Mouse (Mus musculus) heart, adult 2 months (tissue): ENCODE results near the gene Plcl1. TPM values are rescaled to one million over a fixed set of nuclear protein-coding genes. Genes with fewer than 3 reads are reported as not detected.

Source experiments
- DNase-seq, 2 experiments: peaks; one replicate each; pipeline ENCODE4 v3.0.0; 2021
- H3K27ac ChIP-seq: fragments of 200-600 bp; 2 replicates; pipeline ENCODE4 v1.8.1; 2022
- H3K27me3 ChIP-seq: fragments of 200-500 bp; 2 replicates; pipeline ENCODE4 v1.6.1; 2012; ENCODE audit warnings: mild to moderate bottlenecking, low read length, inconsistent platforms, mixed read lengths; ENCODE audit not compliant: control insufficient read depth, insufficient read depth
- H3K36me3 ChIP-seq: fragments of 200-500 bp; 2 replicates; pipeline ENCODE4 v1.6.1; 2012; ENCODE audit warnings: low read length, inconsistent platforms; ENCODE audit not compliant: control insufficient read depth, insufficient read depth
- H3K4me1 ChIP-seq: fragments of 200-500 bp; 2 replicates; pipeline ENCODE4 v1.6.1; 2011; ENCODE audit warnings: low read length; ENCODE audit not compliant: control insufficient read depth, insufficient read depth
- H3K4me3 ChIP-seq: fragments of 200-600 bp; 2 replicates; pipeline ENCODE4 v1.8.1; 2022
- H3K79me2 ChIP-seq: fragments of 200-500 bp; replicated peaks from 2 replicates; pipeline ENCODE4 v1.6.1; 2012; ENCODE audit warnings: mild to moderate bottlenecking, inconsistent platforms, low read length, moderate library complexity, mixed read lengths; ENCODE audit not compliant: control insufficient read depth, insufficient read depth
- H3K9ac ChIP-seq: fragments of 200-500 bp; 2 replicates; pipeline ENCODE4 v1.6.1; 2012; ENCODE audit warnings: low read depth, mild to moderate bottlenecking, control low read depth, inconsistent platforms, low read length, mixed read lengths
- CTCF ChIP-seq: fragments of 200-600 bp; IDR thresholded peaks from 2 replicates; pipeline ENCODE4 v1.8.1; 2022; ENCODE audit warnings: antibody characterized with exemption, mild to moderate bottlenecking, moderate library complexity
- EP300 ChIP-seq: fragments of 200-500 bp; IDR thresholded peaks from 2 replicates; pipeline ENCODE4 v1.6.1; 2011; ENCODE audit warnings: low read depth, low read length, control low read depth; ENCODE audit not compliant: insufficient read depth
- POLR2A ChIP-seq: fragments of 200-500 bp; IDR thresholded peaks from 2 replicates; pipeline ENCODE4 v1.6.1; 2011; ENCODE audit warnings: mild to moderate bottlenecking, low read depth, low read length, control low read depth; ENCODE audit not compliant: insufficient read depth
- WGBS: fragments of 180-500 bp; shearing (Covaris S2); methylation state at CpG from one replicate; pipeline ENCODE4 v1.1.7; 2018; 5-methylcytosine and 5-hydroxymethylcytosine counted together
- intact Hi-C: fragments of 180-260 bp; cut with DNase I; formaldehyde crosslinking; loops from one replicate; pipeline ENCODE4 v1.15.1; 2025
- polyA plus RNA-seq: library from polyadenylated mRNA; depleted of rRNA; stranded (reverse); fragments of >200 nt; gene quantifications from 2 replicates; pipeline ENCODE4 v1.2.3, GENCODE M21; 2012
- total RNA-seq, 2 experiments: library from RNA; stranded (reverse); gene quantifications; 2 replicates each; pipeline ENCODE4 v1.2.3; 2021

Gene Plcl1
- total and polyA plus RNA-seq, 3 experiments: 0.86 to 3.1 (median 3.0) TPM

DNA sequence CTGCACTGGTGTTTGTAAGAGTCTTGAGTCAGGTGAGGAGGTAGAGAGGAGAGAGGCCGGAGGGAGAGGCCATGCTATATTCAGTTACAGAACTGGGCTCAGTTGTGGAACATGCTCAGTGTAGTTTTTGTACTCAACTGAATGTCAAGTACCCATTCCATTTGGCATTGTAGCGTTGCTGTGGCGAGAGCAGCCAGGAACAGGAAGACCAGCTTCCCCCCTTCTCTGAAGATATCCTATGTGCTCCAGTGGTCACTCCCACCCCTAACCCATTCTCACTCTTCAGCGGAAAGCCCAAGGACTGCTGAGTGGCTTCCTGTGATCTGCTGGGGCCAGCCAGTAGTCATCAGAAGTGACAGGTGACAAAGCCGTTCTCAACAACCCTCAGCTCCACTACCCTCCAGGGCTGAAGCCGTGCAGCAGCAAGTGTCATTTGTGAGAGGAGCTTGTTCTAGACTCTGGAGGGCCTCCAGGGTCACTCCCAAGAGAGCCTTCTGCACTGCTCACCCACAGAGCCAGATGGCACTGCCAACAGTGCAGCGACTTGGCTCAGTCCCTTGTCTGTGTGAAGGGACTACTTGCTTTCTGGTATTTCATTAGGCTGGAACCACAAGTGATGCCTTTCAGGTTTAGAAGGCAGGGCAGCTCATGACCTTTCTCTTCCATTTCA is 213.0 kb downstream of the Plcl1 start:
- no peak overlapping the region for H3K9ac ChIP-seq
- no peaks in the 10 kb centered on the region for H3K79me2 ChIP-seq
- peak overlapping the region; percentile 20 for H3K27ac ChIP-seq
- no peak for TF ChIP-seq EP300
- peak; percentile 39 for TF ChIP-seq CTCF
- WGBS: 24% methylated on average over 7 of the region's 7 CpGs
- DNase-seq: peak; percentile 37 to 71
- H3K4me1 ChIP-seq: peaks cover 8% of the 10 kb centered on the region
- H3K27me3 ChIP-seq: no peaks in the 10 kb centered on the region
- intact Hi-C loops: no loop called here
- no peak overlapping the region for H3K4me3 ChIP-seq
- peaks cover 3% of the 10 kb centered on the region; the same call in 1 of the 2 replicates for H3K36me3 ChIP-seq

DNA sequence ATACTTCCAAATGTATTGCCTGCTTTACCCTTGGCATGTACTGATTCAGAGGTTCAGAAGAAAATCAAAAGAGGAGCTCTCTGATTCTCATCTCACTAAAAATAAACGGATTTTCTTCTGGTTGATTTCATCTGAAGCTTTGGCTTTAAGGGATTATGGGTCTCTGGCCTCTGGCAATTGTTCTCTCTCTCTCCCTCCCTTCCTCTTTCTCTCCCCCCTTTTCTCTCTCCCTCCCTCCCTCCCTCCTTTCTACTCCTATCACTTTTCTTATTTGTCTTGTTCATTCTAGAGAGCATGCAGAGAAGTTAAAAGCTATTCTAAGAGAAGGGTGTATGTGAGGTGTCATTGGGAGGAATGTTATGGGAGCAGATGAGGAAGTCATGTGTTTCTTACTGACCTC is 225.8 kb downstream of the Plcl1 start:
- no peak overlapping the region for H3K27ac ChIP-seq
- DNase-seq: no peak
- H3K79me2 ChIP-seq: no peaks in the 10 kb centered on the region
- H3K4me1 ChIP-seq: no peaks in the 10 kb centered on the region
- TF ChIP-seq CTCF: no peak
- no peak for TF ChIP-seq EP300
- no peak for TF ChIP-seq POLR2A
- intact Hi-C loops: no loop called here
- 53% methylated on average over 1 of the region's 1 CpGs for WGBS
- H3K27me3 ChIP-seq: no peaks in the 10 kb centered on the region
- no peaks in the 10 kb centered on the region for H3K36me3 ChIP-seq
- no peak overlapping the region for H3K4me3 ChIP-seq
- no peak overlapping the region for H3K9ac ChIP-seq

DNA sequence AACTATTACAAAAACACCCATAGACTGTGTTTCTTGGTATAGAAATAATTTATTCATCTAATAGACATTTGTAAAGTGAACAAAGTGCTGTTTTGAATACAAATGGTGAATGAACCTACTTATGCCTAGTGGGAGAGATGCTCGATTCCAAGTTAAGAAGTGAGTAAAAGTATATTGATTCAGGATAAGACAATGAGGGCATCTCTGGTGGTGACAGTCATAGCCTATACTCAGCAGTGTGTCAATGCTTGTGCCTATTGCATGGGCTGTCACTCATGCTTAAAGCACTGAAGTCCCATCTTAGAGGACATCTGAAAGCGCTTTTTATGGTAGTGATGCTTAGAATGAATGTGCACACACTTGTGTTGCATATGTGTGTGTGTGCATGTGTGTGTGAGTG is 226.3 kb downstream of the Plcl1 start:
- H3K9ac ChIP-seq: no peak overlapping the region
- no peaks in the 10 kb centered on the region for H3K27me3 ChIP-seq
- WGBS: 90% methylated on average over 2 of the region's 2 CpGs
- H3K4me1 ChIP-seq: no peaks in the 10 kb centered on the region
- no peaks in the 10 kb centered on the region for H3K79me2 ChIP-seq
- intact Hi-C loops: no loop called here
- H3K27ac ChIP-seq: no peak overlapping the region
- no peak for TF ChIP-seq POLR2A
- no peak for TF ChIP-seq EP300
- no peak for TF ChIP-seq CTCF
- no peak overlapping the region for H3K4me3 ChIP-seq
- no peaks in the 10 kb centered on the region for H3K36me3 ChIP-seq
- DNase-seq: no peak

DNA sequence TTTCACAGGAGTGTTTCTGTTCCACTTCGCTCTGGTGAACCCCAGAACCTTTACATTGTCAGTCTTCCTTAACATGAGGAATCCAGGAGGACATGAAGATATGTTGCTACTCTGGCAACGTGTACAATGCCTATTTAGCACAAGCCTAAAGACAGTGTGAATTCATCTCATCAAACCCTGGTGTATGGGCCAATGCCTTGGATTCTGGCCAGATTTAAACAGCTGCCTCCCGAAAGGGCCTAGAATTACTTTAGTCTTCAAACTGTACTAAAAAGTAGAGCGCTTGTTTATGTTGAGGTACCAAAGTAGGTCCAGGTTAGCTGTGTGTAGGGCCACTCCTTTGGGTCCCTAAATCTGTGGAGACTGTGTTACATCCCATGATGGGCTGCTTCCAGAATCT is 227.6 kb downstream of the Plcl1 start:
- no peak overlapping the region for H3K9ac ChIP-seq
- no peaks in the 10 kb centered on the region for H3K4me1 ChIP-seq
- 73% methylated on average over 4 of the region's 4 CpGs for WGBS
- no peaks in the 10 kb centered on the region for H3K79me2 ChIP-seq
- no peaks in the 10 kb centered on the region for H3K27me3 ChIP-seq
- intact Hi-C loops: no loop called here
- DNase-seq: no peak
- TF ChIP-seq EP300: no peak
- TF ChIP-seq POLR2A: no peak
- no peak overlapping the region for H3K27ac ChIP-seq
- no peaks in the 10 kb centered on the region for H3K36me3 ChIP-seq
- H3K4me3 ChIP-seq: no peak overlapping the region

DNA sequence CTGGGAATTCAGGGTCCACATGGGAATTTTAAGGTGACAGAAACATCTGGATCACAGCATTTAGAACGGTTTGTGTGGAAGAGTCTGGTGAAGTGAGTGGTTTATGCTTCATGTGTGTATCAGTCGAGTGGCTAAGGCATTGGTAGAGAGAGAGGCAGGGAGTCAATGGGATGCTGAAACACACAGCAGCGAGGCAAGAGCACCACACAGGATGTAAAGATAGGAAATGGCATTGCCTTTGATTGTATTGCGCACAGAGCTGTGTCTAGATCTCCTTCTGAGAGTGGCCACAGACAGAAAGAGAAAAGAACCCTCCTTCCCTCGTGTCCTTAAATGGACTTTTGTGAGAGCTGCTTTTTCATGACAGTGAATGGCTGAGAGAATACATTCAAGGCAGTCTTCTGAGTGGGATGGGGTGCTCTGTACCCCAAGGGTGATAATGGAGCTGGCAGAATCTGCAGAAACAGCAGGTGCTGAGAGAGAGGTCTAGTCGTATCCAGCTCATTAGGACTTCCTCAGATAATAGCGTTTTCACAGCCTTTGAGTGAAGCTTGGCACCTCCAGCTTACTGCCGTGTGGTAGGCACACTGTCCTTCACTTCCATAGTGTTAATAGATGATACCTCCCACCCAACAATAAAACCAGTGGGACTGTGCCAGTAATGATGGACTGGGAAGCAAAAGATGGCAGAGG is 253.9 kb downstream of the Plcl1 start:
- TF ChIP-seq POLR2A (no peak), EP300 (no peak), CTCF (no peak)
- 68% methylated on average over 8 of the region's 8 CpGs for WGBS
- H3K36me3 ChIP-seq: no peaks in the 10 kb centered on the region
- H3K4me3 ChIP-seq: no peak overlapping the region
- H3K27me3 ChIP-seq: no peaks in the 10 kb centered on the region
- H3K79me2 ChIP-seq: no peaks in the 10 kb centered on the region
- DNase-seq: no peak
- H3K27ac ChIP-seq: no peak overlapping the region
- H3K9ac ChIP-seq: no peak overlapping the region
- intact Hi-C loops: no loop called here
- peaks cover 1% of the 10 kb centered on the region for H3K4me1 ChIP-seq

DNA sequence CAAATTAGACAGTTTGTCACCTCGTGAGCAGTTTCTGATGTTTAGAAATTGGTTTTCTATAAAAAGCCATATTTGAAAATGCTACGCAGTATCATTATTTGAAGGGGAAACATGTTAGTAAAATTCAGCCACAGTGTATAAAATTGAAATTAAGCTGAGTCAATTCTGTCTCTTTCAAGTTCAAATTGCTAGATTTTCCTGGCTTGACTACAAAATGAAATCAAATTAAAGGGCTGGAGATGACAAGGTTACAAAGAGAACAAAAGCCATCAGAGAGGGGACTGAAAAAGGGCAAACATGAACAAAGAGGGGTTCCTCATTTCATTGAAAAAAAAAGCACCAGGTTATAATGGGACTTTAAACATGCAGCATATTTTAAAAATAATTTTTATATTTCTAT is 255.7 kb downstream of the Plcl1 start:
- 83% methylated on average over 2 of the region's 2 CpGs for WGBS
- Histone ChIP-seq H3K79me2 (no peaks in the 10 kb centered on the region), H3K27ac (no peak overlapping the region), H3K4me3 (no peak overlapping the region), H3K36me3 (no peaks in the 10 kb centered on the region), H3K9ac (no peak overlapping the region), H3K27me3 (no peaks in the 10 kb centered on the region), H3K4me1 (peaks cover 2% of the 10 kb centered on the region)
- no peak for DNase-seq
- intact Hi-C loops: no loop called here
- no peak for TF ChIP-seq EP300
- TF ChIP-seq CTCF: no peak
- no peak for TF ChIP-seq POLR2A
